Mouse (Mus musculus): Measurements from ENCODE around the gene Nog. TPM values are rescaled to one million over a fixed set of nuclear protein-coding genes. Genes with fewer than 3 reads are reported as not detected.

The Nog gene
- polyA plus RNA-seq, 1 experiment from 2014 or later, result 1.0 TPM

Other genes with a start within 250 kb of the Nog start
- gene Dgke, start 235.5 kb downstream of the Nog start, polyA plus RNA-seq (2015; fragmentation: Nextera tagmentation; extraction: Ambion mirVana), result 4.5 and 5.1 TPM in 2 replicates
- gene Gm525, start 228.5 kb downstream of the Nog start, polyA plus RNA-seq (2015; fragmentation: Nextera tagmentation; extraction: Ambion mirVana), result 1.2 and 2.1 TPM in 2 replicates